Mouse (Mus musculus) forebrain, embryonic 16.5 days (tissue): ENCODE measurements around the gene Prrt2. TPM values are rescaled to one million over a fixed set of nuclear protein-coding genes. Genes with fewer than 3 reads are reported as not detected.

Experiments used
- ATAC-seq: fragments of 200-750 bp; cut with Nextera tagmentation; 2 replicates; pipeline ENCODE4 v1.8.0; 2017; ENCODE audit warnings: mild to moderate bottlenecking, moderate library complexity
- H3K27ac ChIP-seq: fragments of 300-500 bp; sonication (generic); 2 replicates; pipeline ENCODE4 v1.5.1; 2014; ENCODE audit warnings: low read length, control low read depth
- H3K27me3 ChIP-seq: fragments of 300-500 bp; sonication (generic); replicated peaks from 2 replicates; pipeline ENCODE4 v1.6.1; 2014; ENCODE audit warnings: low read length; ENCODE audit not compliant: control insufficient read depth, insufficient read depth
- H3K36me3 ChIP-seq: fragments of 300-500 bp; sonication (generic); 2 replicates; pipeline ENCODE4 v1.6.1; 2014; ENCODE audit not compliant: control insufficient read depth, insufficient read depth
- H3K4me1 ChIP-seq: fragments of 300-500 bp; sonication (generic); replicated peaks from 2 replicates; pipeline ENCODE4 v1.6.1; 2014; ENCODE audit warnings: low read length; ENCODE audit not compliant: control insufficient read depth, insufficient read depth
- H3K4me2 ChIP-seq: fragments of 300-500 bp; sonication (generic); 2 replicates; pipeline ENCODE4 v1.6.1; 2014; ENCODE audit warnings: mild to moderate bottlenecking, low read length, control low read depth
- H3K4me3 ChIP-seq: fragments of 300-500 bp; sonication (generic); replicated peaks from 2 replicates; pipeline ENCODE4 v1.5.1; 2014; ENCODE audit warnings: mild to moderate bottlenecking, low read length, control low read depth
- H3K9ac ChIP-seq: fragments of 300-500 bp; sonication (generic); replicated peaks from 2 replicates; pipeline ENCODE4 v1.6.1; 2014; ENCODE audit warnings: low read depth, low read length, control low read depth
- H3K9me3 ChIP-seq: fragments of 300-500 bp; sonication (generic); 2 replicates; pipeline ENCODE4 v1.6.1; 2016; ENCODE audit warnings: low read length; ENCODE audit not compliant: control insufficient read depth
- WGBS: fragments of 180-500 bp; shearing (Covaris S2); extraction: QIAGEN DNeasy Blood & Tissue Kit; methylation state at CpG from one replicate; pipeline ENCODE4 v1.1.7; 2014; 5-methylcytosine and 5-hydroxymethylcytosine counted together
- microRNA-seq: library from miRNA; unstranded; fragments of <30 nt; microRNA quantifications from one replicate; pipeline ENCODE4, GENCODE M21; 2017
- polyA plus RNA-seq: library from polyadenylated mRNA; unstranded; fragments of >200 nt; fragmentation: Nextera tagmentation; extraction: Ambion mirVana; gene quantifications from 2 replicates; pipeline ENCODE4 v1.2.1, GENCODE M21; 2015

The Prrt2 gene
- polyA plus RNA-seq, 1 experiment from 2014 or later: 29.9 TPM

- Histone ChIP-seq H3K4me2 (peak overlapping the region; percentile 49), H3K27ac (no peak overlapping the region; the same call in 1 of the 2 replicates), H3K36me3 (peaks cover 19% of the 10 kb centered on the region), H3K27me3 (no peaks in the 10 kb centered on the region), H3K4me3 (peak overlapping the region; percentile 78), H3K9ac (peak overlapping the region; percentile 11; the same call in 1 of the 2 replicates), H3K9me3 (no peaks in the 10 kb centered on the region), H3K4me1 (peaks cover 15% of the 10 kb centered on the region)
- ATAC-seq: no peak
- WGBS: 9% methylated on average over 8 of the region's 8 CpGs
These were observed 45.5 kb downstream of the Prrt2 start for GRCm38 (mm10) chr7:126975493-126975892.

Small RNAs within 50 kb of the gene (microRNA-seq; reads per million reads assigned to microRNA genes)
- gene Gm44343: not detected

Other genes with a start within 250 kb of the Prrt2 start
- gene Ypel3, start 244.3 kb downstream of the Prrt2 start, polyA plus RNA-seq: 199 and 202 TPM in 2 replicates
- 0.73 and 0.86 TPM in 2 replicates for gene Tbx6, start 239.7 kb downstream of the Prrt2 start, polyA plus RNA-seq
- gene Ppp4c, start 228.7 kb downstream of the Prrt2 start, polyA plus RNA-seq: 196 and 202 TPM in 2 replicates
- 32.8 and 40.4 TPM in 2 replicates for gene Fam57b, start 223.5 kb downstream of the Prrt2 start, polyA plus RNA-seq
- gene 4930451I11Rik, start 189.6 kb downstream of the Prrt2 start, polyA plus RNA-seq: not detected in 2 replicates
- gene Doc2a, start 173.8 kb downstream of the Prrt2 start, polyA plus RNA-seq: 10.8 and 14.3 TPM in 2 replicates
- 25.6 and 28.1 TPM in 2 replicates for gene Hirip3, start 159.2 kb downstream of the Prrt2 start, polyA plus RNA-seq
- gene Ino80e, start 158.8 kb downstream of the Prrt2 start, polyA plus RNA-seq: 95.1 and 97.9 TPM in 2 replicates
- gene Taok2, start 136.5 kb downstream of the Prrt2 start, polyA plus RNA-seq: 55.3 and 65.6 TPM in 2 replicates
- gene Tmem219, start 98.3 kb downstream of the Prrt2 start, polyA plus RNA-seq: 33.3 and 37.3 TPM in 2 replicates
- 131 and 132 TPM in 2 replicates for gene Kctd13, start 92.3 kb downstream of the Prrt2 start, polyA plus RNA-seq
- gene Asphd1, start 71.6 kb downstream of the Prrt2 start, polyA plus RNA-seq: 4.8 and 8.5 TPM in 2 replicates
- gene Sez6l2, start 70.6 kb downstream of the Prrt2 start, polyA plus RNA-seq: 26.1 and 30.6 TPM in 2 replicates
- gene Cdipt, start 45.3 kb downstream of the Prrt2 start, polyA plus RNA-seq: 115 and 122 TPM in 2 replicates
- gene Cdiptos, start 45.1 kb downstream of the Prrt2 start, polyA plus RNA-seq: 0.45 and 1.2 TPM in 2 replicates
- 3.0 and 3.7 TPM in 2 replicates for gene Mvp, start 6.6 kb downstream of the Prrt2 start, polyA plus RNA-seq
- gene Pagr1b, start 4.7 kb downstream of the Prrt2 start, polyA plus RNA-seq: not detected in 2 replicates
- 22.9 and 39.8 TPM in 2 replicates for gene Pagr1a, start 3.9 kb downstream of the Prrt2 start, polyA plus RNA-seq
- 54.8 and 74.1 TPM in 2 replicates for gene Gm42742, start 114 bp downstream of the Prrt2 start, polyA plus RNA-seq
- 57.9 and 58.8 TPM in 2 replicates for gene Maz, start 5.8 kb upstream of the Prrt2 start, polyA plus RNA-seq
- gene Kif22, start 21.3 kb upstream of the Prrt2 start, polyA plus RNA-seq: 52.9 and 61.2 TPM in 2 replicates
- not detected in 2 replicates for gene Zg16, start 66.1 kb upstream of the Prrt2 start, polyA plus RNA-seq
- gene AI467606, start 70.1 kb upstream of the Prrt2 start, polyA plus RNA-seq: 1.5 and 1.9 TPM in 2 replicates
- 0.28 and 1.0 TPM in 2 replicates for gene Qprt, start 101.0 kb upstream of the Prrt2 start, polyA plus RNA-seq
- 0.09 TPM in 1 of 2 replicates, not detected in the other for gene Spn, start 116.6 kb upstream of the Prrt2 start, polyA plus RNA-seq
- 88.2 and 91.0 TPM in 2 replicates for gene Cd2bp2, start 174.8 kb upstream of the Prrt2 start, polyA plus RNA-seq
- 24.9 and 31.0 TPM in 2 replicates for gene Tbc1d10b, start 187.3 kb upstream of the Prrt2 start, polyA plus RNA-seq
- gene Mylpf, start 187.7 kb upstream of the Prrt2 start, polyA plus RNA-seq: 4.1 and 8.3 TPM in 2 replicates
- 66.1 and 69.3 TPM in 2 replicates for gene Zfp553, start 211.8 kb upstream of the Prrt2 start, polyA plus RNA-seq
- 18.8 and 26.5 TPM in 2 replicates for gene Sept1, start 211.9 kb upstream of the Prrt2 start, polyA plus RNA-seq
- gene Zfp771, start 223.1 kb upstream of the Prrt2 start, polyA plus RNA-seq: 59.1 and 66.6 TPM in 2 replicates
- gene Dctpp1, start 239.5 kb upstream of the Prrt2 start, polyA plus RNA-seq: 143 and 147 TPM in 2 replicates